Mouse (Mus musculus) right cerebral cortex, postnatal 10 days (tissue): ENCODE measurements at regions not wholly inside any gene's neighbourhood (a gene's known extent, or its start where the extent isn't known, plus 50 kb on each side); places are given as distances from the start of the nearest gene placed in this dataset.
A peak's percentile ranks its signal among the peaks of the same experiment; 100 is the strongest.
"Not testable (repeated sequence)": the region's sequence is repeated elsewhere in the genome, so short reads cannot be mapped to it uniquely, and the experiment has no call there.

ENCODE experiments used
- DNase-seq, 2 experiments: peaks; one replicate each; pipeline ENCODE4 v3.0.0; 2021; ENCODE audit warnings: low spot score in 2 of 2

DNA sequence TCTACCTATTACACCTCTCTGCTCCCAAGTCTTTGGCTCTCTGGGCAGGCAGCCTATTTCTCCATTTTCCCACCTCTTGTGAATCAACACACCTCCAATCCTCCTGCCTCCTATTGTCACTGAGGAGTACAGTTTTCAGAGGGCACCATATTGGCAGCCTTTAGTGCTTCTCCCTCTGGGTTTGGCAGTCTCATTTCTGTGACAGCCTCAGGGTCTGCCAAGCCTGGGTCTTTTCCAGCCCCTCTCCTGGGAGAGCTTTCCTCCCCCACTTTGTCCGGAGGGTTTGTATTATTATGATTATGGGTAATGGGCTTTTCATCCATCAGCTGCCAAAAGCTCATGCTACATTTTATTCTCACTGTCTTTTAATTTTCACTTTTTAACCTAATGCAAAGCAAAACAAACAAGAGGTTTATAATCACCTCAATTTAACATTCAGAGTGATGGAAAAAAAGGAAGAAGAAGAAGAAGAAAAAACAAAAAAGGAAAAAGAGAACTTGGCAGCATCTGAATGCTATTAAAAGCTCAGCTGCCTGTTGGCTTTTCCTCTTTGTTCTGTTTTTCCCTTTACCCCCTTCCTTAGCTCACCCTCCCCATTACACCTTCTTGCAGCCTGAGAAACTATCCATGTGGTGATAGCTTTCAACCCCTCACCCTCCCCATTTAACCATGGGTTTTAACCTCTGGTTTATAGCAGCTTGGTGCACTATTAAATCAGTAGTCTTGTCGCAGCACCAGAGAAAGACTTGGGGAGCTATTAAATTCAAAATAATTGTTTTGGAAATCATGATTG, 790.5 kb upstream of the Cdh8 start:
- peak; percentile 31 to 47 for DNase-seq

DNA sequence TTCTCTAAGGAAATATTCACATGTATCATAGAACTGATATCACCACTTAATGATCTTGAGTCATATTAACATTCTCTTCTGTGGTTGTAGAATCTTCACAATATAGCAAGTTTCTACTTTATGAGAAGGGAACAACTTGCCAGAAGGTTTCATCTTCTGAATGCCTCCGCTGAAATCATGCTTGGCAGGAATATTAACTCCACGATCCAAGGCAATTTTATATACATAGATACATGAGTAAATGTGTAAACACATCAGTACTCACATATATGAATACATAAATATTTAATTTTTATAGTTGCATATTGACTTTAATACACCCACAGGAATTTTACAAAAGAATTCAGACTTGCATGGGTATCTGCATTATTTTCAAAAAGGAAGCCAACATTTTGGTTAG, 777.0 kb upstream of the Cdh8 start:
- DNase-seq: no peak

DNA sequence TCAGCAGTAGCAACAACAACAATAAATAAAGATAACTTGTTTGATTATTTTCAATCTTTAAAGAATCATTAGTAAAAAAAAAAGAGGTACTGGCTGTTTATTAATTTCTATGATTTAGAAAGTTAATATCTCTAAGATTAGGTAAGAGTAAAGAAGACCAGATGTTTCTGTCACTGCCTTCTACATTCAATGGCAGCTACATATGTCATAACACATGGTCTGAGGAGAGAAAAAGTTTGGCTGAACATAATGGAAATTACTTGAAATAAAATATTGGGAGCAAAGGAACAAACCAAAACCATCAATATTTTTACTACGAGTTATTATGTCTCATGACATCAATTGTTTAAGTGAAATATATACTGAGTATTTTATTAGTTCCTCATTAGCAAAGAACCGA, 774.4 kb upstream of the Cdh8 start:
- no peak for DNase-seq

DNA sequence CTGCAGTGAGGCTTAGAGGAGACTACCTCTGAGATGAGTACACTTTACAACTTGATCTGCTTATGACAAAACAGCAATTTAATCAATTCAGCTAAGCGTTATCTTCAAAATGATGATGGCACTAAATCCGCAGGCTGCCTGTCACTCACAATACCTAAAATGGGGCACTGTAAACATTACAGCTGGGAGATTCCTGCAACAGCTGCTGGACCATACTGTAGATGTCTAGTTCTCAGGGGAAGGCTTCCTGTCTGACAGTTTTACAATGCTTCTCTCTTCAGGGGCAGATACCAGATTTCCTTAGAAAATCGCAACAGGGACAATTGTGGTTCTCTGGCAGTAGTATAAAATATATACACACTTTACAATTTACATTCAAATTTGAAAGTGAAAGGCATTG, 771.7 kb upstream of the Cdh8 start:
- DNase-seq: no peak

DNA sequence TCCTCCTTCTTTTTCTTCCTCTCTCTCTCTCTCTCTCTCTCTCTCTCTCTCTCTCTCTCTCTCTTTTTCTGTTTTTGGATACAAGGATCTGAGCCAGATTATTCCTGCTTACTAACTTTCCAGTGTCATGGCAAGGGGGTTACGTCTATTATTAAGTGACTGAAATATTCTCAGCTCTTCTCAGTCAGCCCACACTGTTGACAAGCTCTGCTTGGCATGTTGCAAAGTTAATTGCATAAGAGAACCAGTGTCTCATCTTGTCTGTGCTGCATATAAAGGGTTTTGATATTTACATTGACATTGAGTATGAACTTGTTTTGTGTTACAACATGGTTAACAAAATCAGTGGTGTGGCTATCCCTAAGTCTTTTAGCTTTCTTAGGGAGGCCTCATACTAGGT, 760.2 kb upstream of the Cdh8 start:
- DNase-seq: no peak

DNA sequence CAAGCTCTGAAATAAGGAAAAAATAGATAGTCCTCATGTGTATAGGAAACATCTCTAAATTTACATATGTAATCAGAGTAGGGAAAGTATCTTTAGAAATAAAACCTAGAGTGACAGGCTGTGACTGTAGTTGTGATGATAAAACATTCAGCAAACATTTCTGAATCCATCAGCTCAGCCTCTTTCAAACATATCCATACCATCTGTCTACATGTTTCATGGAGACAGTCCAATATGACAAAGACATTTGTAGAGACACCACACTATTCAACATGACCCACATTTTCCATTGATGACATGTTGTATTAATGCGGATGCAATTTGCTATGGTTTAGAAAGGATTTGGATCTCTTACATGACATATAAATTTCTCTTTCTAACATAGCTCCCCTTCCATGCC, 729.1 kb upstream of the Cdh8 start:
- DNase-seq: no peak

DNA sequence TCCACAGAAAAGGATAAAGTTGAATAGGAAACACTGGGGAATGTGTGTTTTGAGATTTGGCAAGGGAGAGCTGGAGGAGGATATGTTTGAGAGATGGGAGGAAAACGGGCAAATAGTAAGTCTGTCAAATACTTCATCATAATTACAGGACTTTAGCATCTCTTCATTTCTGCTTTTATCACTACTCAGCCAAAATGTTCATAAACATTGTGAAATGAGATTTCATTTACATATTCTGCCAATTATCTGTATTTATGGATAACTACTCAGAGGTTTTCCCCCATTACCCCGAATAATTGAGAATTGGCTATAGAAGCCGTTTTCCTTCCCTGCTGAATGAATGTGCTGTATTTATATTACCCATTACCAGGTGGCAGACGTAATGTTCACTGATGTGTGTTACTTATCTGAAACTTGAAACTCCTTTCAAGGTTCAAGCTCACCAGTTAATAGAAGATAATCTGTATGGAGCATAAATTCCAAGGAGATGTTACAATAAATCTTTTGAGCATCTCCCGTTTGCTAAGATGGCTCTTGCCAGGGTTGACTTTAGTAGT, 727.9 kb upstream of the Cdh8 start:
- no peak for DNase-seq

DNA sequence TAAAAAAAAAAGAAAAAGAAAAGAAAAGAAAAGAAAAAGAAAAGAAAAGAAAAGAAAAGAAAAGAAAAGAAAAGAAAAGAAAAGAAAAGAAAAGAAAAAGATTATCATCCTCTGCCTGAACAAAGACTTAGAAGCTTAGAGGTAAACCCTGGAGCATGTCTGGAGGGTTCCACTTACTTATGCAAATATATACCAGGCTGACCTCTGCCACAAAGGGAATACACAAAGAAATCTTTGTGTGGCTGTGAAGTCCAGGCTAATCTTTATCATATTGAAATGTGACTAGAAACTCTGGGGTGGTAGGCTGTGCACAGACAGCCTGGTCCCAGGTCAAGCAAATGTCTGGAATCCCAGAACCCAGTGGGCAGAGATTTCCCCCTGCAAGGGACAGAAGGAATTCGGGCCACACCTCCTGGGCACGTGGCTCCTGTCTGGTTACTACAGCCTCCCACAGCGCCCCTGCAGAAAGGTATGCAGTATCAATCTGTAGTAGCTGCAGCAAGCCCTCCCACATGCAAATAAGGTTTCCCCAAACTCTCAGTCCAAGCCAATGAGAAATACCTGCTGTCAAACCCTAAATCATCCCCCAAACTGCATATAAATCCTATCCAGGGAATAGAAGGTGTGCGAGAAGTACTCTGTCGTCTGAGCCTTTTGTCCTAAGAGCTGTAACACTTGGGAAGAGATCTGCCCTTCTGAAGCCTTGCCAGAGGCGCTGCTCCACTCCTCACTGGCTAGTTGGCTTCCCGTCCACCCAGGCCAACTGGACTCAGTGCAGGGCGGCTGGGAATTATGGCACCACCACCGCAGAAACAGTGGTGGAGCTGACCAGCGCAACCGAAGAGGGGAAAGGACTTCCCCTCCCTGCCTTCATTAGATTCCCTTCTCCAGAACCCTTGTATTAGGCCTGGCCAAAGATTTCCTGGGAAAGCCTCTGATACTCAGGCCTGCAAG, 688.4 kb upstream of the Cdh8 start:
- DNase-seq: no peak

DNA sequence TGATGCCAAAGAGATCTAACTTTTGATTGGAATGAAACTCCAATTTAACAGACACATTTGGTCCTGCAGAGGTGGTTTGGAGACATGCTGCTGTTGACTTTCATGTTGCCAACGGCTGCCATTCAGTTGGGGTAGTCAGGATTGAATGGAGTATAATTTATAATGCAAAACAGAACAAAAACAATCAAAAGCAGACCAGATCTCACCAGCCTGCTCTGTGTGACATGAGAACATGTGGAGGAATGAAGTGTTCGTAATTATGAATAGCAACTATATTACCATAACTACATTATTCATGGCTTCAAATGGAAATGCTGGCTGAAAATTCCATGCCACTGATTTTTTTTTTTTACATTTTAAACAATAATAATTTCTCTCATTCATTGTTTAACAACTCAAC, 685.7 kb upstream of the Cdh8 start:
- no peak for DNase-seq

DNA sequence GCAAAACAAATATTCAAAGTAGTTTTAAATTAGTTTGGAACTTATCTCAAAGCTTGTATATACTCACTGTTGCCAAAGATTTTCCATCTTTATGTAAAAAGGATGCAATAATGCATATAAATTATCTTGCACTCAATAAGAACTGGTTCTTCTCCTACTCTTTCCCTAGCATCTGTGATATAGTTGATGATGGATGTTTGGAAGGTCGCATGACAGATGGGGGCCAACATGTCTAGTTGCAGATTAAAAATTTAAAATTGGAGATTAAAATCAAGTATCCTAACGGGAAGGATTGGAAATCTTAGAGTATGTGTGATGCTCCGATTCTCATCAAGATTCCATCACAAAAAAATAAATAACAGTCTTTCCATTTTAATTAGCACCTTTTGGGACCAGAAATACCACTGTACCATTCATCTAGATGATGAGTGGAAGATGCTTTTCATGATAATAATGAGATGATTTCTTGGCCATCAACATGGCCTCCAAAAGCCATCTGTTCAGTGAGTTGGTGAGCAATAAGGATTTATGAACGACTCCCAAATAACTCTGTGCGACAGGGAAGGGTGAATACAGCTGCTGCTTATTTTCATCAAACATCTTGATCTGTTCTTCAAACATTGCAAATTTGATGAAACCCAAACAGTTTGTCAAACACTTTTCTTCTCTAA, 655.9 kb upstream of the Cdh8 start:
- no peak for DNase-seq

DNA sequence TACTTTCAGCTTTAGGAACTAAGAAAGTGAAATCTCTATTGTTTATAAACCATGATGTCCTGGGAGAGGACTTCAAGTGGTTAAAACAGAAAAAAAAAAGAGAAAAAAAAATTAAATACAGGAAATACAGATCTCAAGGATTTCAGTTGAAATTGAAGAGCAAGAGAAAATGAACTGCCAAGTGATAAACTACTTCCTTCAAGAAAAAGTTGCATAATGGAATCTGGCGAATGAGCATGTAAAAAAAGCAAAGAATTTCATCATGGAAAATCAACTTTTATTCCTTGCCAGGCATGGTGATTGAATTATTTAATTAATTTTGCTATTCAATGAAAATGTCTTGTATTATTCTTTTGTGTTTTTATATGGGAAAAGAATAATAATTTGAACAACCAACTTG, 653.5 kb upstream of the Cdh8 start:
- DNase-seq: no peak

DNA sequence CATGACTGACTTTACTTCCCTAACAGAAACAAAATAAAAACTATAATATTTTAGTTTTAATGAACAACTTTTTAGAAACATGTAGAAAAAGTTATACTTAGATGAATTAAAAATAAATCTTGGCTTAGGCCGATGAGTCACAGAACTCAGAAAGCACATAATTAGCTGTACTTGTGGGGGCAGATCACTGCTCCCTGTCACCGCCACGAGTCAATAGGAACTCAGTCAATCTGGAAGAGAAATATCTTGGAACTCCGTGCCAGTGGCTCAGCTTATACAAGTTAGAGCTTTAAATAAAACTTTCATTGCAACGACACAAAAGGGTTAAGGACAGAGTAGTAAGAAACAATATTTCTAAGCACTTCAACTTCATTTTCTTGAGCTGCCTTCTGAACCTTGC, 622.7 kb upstream of the Cdh8 start:
- DNase-seq: peak; percentile 25 to 31

DNA sequence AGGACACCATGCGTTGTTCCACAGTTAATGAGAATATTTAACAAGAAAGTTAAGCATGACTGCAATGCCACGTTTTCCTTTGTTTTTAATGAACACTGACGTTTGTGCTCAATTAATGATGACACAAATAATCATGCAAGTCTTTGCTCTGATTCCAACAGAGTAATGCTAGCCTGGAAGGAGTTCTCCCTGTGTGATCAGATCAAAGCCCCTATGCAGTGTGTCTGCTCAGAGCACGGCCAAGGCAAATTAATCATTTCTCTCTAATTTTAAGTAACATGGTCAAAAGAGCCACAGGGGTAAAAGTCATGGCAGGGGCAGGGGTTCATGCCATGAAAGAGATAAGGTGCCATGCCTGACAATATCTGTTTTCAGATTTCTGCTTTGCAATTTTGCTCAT, 618.2 kb upstream of the Cdh8 start:
- no peak for DNase-seq

DNA sequence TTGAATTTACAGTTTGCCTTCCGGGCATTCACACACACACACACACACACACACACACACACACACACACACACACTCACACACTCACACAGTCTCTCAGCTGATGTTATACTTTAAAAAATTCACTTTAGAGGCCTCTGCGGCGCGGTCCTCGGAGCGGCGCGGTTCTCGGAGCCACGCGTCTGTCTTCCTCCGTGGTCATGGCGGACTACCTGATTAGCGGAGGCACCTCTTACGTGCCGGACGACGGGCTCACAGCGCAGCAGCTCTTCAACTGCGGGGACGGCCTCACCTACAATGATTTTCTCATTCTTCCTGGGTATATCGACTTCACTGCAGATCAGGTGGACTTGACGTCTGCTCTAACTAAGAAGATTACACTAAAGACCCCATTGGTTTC, 614.1 kb upstream of the Cdh8 start:
- DNase-seq: not testable (repeated sequence)

DNA sequence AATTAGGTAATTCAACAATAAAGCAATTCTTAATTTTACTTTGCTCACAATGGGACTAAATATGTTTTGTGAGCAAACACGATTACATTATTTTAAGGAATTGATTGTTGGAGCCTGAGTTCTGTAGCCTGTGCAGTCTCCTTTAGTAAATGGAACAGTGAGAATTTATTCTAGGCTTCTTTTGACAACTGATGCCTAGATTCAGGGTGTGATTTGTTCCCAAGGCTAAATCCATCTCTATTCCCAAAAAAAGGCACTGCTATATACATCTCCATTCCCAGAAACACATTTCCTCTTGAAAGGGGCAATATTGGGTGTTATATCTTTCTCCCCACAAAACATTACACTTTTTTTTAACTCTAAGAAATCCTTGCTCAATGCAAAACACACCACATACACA, 599.4 kb upstream of the Cdh8 start:
- DNase-seq: no peak

DNA sequence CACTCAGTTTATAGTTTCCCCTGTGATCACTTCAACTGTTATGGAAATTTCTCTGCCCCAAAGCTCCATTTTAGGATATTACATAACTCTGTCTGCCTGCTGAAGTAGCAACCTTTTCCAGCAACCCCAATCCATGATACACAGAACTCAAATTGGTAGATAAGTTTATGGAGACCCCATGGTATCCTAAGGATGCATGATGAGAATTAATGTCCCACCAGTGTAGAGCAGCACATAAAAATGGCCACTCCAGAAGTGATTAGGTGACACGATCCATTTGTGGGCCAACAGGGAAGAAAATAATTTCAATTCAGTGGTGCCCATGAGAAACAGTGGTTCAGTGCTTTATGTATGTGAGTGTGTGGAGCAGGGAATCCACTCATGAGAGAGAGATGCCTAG, 583.3 kb upstream of the Cdh8 start:
- no peak for DNase-seq

DNA sequence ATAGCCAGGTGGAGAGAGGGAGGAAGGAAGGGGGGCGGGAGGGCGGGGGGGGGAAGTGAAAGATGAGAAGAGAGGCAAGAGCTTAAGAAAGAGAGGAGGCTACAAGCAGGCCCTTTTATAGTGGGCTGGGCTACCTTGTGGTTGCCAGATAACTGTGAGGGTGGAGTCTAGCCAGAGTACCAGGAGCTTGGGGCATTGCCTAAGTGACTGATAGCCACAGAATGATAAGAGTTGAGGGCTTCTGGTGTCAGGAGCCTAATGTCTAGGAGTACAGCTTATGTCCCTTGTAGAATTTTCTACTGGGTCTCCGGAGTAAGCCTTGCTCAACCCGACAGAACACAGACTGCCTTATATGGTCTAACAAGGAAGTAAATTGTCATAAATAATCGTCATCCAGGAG, 567.4 kb upstream of the Cdh8 start:
- DNase-seq: no peak

DNA sequence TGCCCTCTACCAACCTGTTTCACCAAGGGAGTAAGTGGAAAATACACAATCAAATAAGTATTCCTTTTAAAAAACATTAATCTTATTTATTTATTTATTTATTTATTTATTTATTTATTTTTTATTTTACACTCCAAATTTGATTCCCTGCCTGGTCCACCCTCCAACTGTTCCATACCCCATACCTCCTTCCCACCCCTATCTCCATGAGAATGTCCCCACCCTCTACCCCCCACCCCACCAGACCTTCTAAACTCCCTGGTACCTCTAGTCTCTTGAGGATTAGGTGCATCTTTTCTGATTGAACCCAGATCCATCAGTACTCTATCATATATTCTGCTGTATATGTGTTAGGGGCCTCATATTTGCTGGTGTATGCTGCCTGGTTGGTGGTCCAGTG, 538.4 kb upstream of the Cdh8 start:
- DNase-seq: no peak

DNA sequence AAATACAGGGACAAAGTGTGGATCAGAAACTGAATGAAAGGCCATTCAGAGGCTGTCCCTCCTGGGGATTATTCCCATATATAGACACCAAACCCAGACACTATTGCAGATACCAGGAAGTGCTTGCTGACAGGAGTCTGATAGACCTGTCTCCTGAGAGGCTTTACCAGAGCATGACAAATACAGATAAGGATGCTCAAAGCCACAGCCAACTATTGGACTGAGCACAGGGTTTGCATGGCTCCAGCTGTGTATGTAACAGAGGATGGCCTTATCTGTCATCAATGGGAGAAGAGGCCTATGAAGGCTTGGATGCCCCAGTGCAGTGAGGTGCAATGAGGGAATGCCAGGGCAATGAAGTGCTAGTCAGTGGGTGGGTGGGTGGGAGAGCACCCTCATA, 537.6 kb upstream of the Cdh8 start:
- DNase-seq: no peak

DNA sequence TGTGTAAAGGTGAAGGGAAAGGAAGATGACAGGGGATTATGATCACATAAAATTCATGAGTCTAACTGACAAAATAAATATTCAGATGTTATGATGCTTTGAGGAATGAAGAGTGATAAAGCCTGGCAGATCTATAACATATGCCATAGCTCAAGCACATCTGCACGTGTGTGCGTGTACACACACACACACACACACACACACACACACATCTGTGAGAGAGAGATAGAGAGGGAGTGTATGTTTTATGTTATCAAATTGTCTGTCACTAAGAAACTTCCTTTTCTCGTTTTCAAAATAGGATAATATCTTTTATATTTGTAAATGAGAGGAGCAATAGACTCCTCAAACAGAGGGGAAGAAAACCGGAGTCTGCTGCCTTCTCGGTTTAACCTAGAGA, 516.9 kb upstream of the Cdh8 start:
- no peak for DNase-seq
